Mouse (Mus musculus): ENCODE measurements around the gene Kcnc4. TPM values are rescaled to one million over a fixed set of nuclear protein-coding genes. Genes with fewer than 3 reads are reported as not detected.

Kcnc4 gene
- polyA plus RNA-seq, 1 experiment: 0.19 TPM

GRCm38 (mm10) chr3:107501702-107502151, 42.4 kb upstream of the Kcnc4 start:
- Histone ChIP-seq H3K4me3 (ENCODE audit: low read depth, low read length) (no peak overlapping the region), H3K27me3 (ENCODE audit: control insufficient read depth, insufficient read depth, low read length) (no peaks in the 10 kb centered on the region), H3K36me3 (ENCODE audit: control insufficient read depth, insufficient read depth, low read length) (no peaks in the 10 kb centered on the region), H3K4me1 (ENCODE audit: control insufficient read depth, insufficient read depth, insufficient read length, low read length) (no peaks in the 10 kb centered on the region), H3K27ac (ENCODE audit: insufficient read depth, low read depth, low read length) (no peak overlapping the region)
- WGBS: 32% methylated on average over 7 of the region's 7 CpGs
- TF ChIP-seq POLR2A (IDR thresholded peaks at IDR 0.05; ENCODE audit: low read depth, low read length) (no peak), CTCF (IDR thresholded peaks at IDR 0.05; ENCODE audit: extremely low read depth, insufficient read length, insufficient replicate concordance, low read depth, low read length) (no peak)

- Histone ChIP-seq H3K27ac (ENCODE audit: insufficient read depth, low read depth, low read length) (no peak overlapping the region), H3K4me1 (ENCODE audit: control insufficient read depth, insufficient read depth, insufficient read length, low read length) (no peaks in the 10 kb centered on the region), H3K27me3 (ENCODE audit: control insufficient read depth, insufficient read depth, low read length) (no peaks in the 10 kb centered on the region), H3K36me3 (ENCODE audit: control insufficient read depth, insufficient read depth, low read length) (no peaks in the 10 kb centered on the region), H3K4me3 (ENCODE audit: low read depth, low read length) (no peak overlapping the region)
- 91% methylated on average over 11 of the region's 11 CpGs for WGBS
- TF ChIP-seq CTCF (IDR thresholded peaks at IDR 0.05; ENCODE audit: extremely low read depth, insufficient read length, insufficient replicate concordance, low read depth, low read length) (no peak), POLR2A (IDR thresholded peaks at IDR 0.05; ENCODE audit: low read depth, low read length) (no peak)
Observed at GRCm38 (mm10) chr3:107500301-107500700, 40.9 kb upstream of the Kcnc4 start.

- H3K36me3 ChIP-seq (ENCODE audit: control insufficient read depth, insufficient read depth, low read length): no peaks in the 10 kb centered on the region
- H3K27me3 ChIP-seq (ENCODE audit: control insufficient read depth, insufficient read depth, low read length): no peaks in the 10 kb centered on the region
- H3K4me1 ChIP-seq (ENCODE audit: control insufficient read depth, insufficient read depth, insufficient read length, low read length): peaks cover 4% of the 10 kb centered on the region
- 79% methylated on average over 13 of the region's 13 CpGs for WGBS
- no peak overlapping the region for H3K27ac ChIP-seq (ENCODE audit: insufficient read depth, low read depth, low read length)
- no peak overlapping the region for H3K4me3 ChIP-seq (ENCODE audit: low read depth, low read length)
- TF ChIP-seq POLR2A (IDR thresholded peaks at IDR 0.05; ENCODE audit: low read depth, low read length) (no peak), CTCF (IDR thresholded peaks at IDR 0.05; ENCODE audit: extremely low read depth, insufficient read length, insufficient replicate concordance, low read depth, low read length) (no peak)
Observed at GRCm38 (mm10) chr3:107496086-107496850, 36.9 kb upstream of the Kcnc4 start.

GRCm38 (mm10) chr3:107495524-107495923, 36.2 kb upstream of the Kcnc4 start:
- H3K27me3 ChIP-seq (ENCODE audit: control insufficient read depth, insufficient read depth, low read length): no peaks in the 10 kb centered on the region
- 91% methylated on average over 6 of the region's 6 CpGs for WGBS
- no peak for TF ChIP-seq POLR2A (IDR thresholded peaks at IDR 0.05; ENCODE audit: low read depth, low read length)
- TF ChIP-seq CTCF (IDR thresholded peaks at IDR 0.05; ENCODE audit: extremely low read depth, insufficient read length, insufficient replicate concordance, low read depth, low read length): no peak
- H3K27ac ChIP-seq (ENCODE audit: insufficient read depth, low read depth, low read length): no peak overlapping the region
- H3K4me3 ChIP-seq (ENCODE audit: low read depth, low read length): no peak overlapping the region
- peaks cover 4% of the 10 kb centered on the region for H3K4me1 ChIP-seq (ENCODE audit: control insufficient read depth, insufficient read depth, insufficient read length, low read length)
- H3K36me3 ChIP-seq (ENCODE audit: control insufficient read depth, insufficient read depth, low read length): no peaks in the 10 kb centered on the region

GRCm38 (mm10) chr3:107491459-107491858, 32.1 kb upstream of the Kcnc4 start:
- TF ChIP-seq CTCF (IDR thresholded peaks at IDR 0.05; ENCODE audit: extremely low read depth, insufficient read length, insufficient replicate concordance, low read depth, low read length): no peak
- no peak for TF ChIP-seq POLR2A (IDR thresholded peaks at IDR 0.05; ENCODE audit: low read depth, low read length)
- H3K4me3 ChIP-seq (ENCODE audit: low read depth, low read length): no peak overlapping the region
- H3K4me1 ChIP-seq (ENCODE audit: control insufficient read depth, insufficient read depth, insufficient read length, low read length): peaks cover 7% of the 10 kb centered on the region
- no peaks in the 10 kb centered on the region for H3K36me3 ChIP-seq (ENCODE audit: control insufficient read depth, insufficient read depth, low read length)
- H3K27ac ChIP-seq (ENCODE audit: insufficient read depth, low read depth, low read length): no peak overlapping the region
- WGBS: 22% methylated on average over 6 of the region's 6 CpGs
- no peaks in the 10 kb centered on the region for H3K27me3 ChIP-seq (ENCODE audit: control insufficient read depth, insufficient read depth, low read length)

- Histone ChIP-seq H3K4me3 (ENCODE audit: low read depth, low read length) (no peak overlapping the region), H3K4me1 (ENCODE audit: control insufficient read depth, insufficient read depth, insufficient read length, low read length) (peaks cover 3% of the 10 kb centered on the region), H3K27ac (ENCODE audit: insufficient read depth, low read depth, low read length) (no peak overlapping the region), H3K27me3 (ENCODE audit: control insufficient read depth, insufficient read depth, low read length) (no peaks in the 10 kb centered on the region), H3K36me3 (ENCODE audit: control insufficient read depth, insufficient read depth, low read length) (no peaks in the 10 kb centered on the region)
- no peak for TF ChIP-seq CTCF (IDR thresholded peaks at IDR 0.05; ENCODE audit: extremely low read depth, insufficient read length, insufficient replicate concordance, low read depth, low read length)
- no peak for TF ChIP-seq POLR2A (IDR thresholded peaks at IDR 0.05; ENCODE audit: low read depth, low read length)
- 33% methylated on average over 4 of the region's 4 CpGs for WGBS
Observed at GRCm38 (mm10) chr3:107488637-107489036, 29.3 kb upstream of the Kcnc4 start.

GRCm38 (mm10) chr3:107483290-107483689, 23.9 kb upstream of the Kcnc4 start:
- TF ChIP-seq POLR2A (IDR thresholded peaks at IDR 0.05; ENCODE audit: low read depth, low read length): no peak
- no peak for TF ChIP-seq CTCF (IDR thresholded peaks at IDR 0.05; ENCODE audit: extremely low read depth, insufficient read length, insufficient replicate concordance, low read depth, low read length)
- no peak overlapping the region for H3K4me3 ChIP-seq (ENCODE audit: low read depth, low read length)
- 35% methylated on average over 11 of the region's 11 CpGs for WGBS

More at GRCm38 (mm10) chr3:107483290-107483689, 23.9 kb upstream of the Kcnc4 start:
- Histone ChIP-seq H3K36me3 (ENCODE audit: control insufficient read depth, insufficient read depth, low read length) (no peaks in the 10 kb centered on the region), H3K27me3 (ENCODE audit: control insufficient read depth, insufficient read depth, low read length) (no peaks in the 10 kb centered on the region), H3K4me1 (ENCODE audit: control insufficient read depth, insufficient read depth, insufficient read length, low read length) (no peaks in the 10 kb centered on the region), H3K27ac (ENCODE audit: insufficient read depth, low read depth, low read length) (no peak overlapping the region)
